Mouse (Mus musculus): Measurements from ENCODE around the gene Sh2d1b1. TPM values are rescaled to one million over a fixed set of nuclear protein-coding genes. Genes with fewer than 3 reads are reported as not detected.

The Sh2d1b1 gene
- polyA plus RNA-seq, 1 experiment from 2014 or later: 0.10 TPM

DNA sequence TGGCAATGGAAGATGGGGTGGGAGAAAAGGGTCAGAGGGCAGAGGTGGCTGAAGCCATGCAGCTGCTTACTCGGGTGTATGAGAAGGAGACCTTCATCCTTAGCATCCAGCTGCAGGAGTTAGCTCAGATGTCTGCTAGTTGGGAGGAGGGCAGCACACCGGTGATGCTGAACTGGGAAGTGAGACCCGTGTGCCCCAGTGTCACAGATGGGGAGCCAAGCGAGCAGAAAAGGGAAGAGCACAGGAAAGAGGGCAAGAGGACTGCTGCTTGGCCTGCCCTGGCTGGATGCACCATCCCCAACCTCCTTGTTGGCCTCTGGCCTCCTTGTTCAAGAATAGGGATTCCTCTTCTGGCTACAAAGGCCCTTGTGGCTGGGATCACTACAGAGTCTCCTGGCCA, 22.4 kb downstream of the Sh2d1b1 start:
- Histone ChIP-seq H3K9me3 (no peaks in the 10 kb centered on the region), H3K36me3 (peaks cover 15% of the 10 kb centered on the region; the same call in 1 of the 2 replicates), H3K27me3 (ENCODE audit: insufficient read depth, poor library complexity, severe bottlenecking) (no peaks in the 10 kb centered on the region), H3K4me3 (no peak overlapping the region), H3K27ac (no peak overlapping the region), H3K4me1 (peaks cover 23% of the 10 kb centered on the region)
- WGBS: 67% methylated on average over 4 of the region's 4 CpGs
- no peak for DNase-seq (ENCODE audit: low spot score)

DNA sequence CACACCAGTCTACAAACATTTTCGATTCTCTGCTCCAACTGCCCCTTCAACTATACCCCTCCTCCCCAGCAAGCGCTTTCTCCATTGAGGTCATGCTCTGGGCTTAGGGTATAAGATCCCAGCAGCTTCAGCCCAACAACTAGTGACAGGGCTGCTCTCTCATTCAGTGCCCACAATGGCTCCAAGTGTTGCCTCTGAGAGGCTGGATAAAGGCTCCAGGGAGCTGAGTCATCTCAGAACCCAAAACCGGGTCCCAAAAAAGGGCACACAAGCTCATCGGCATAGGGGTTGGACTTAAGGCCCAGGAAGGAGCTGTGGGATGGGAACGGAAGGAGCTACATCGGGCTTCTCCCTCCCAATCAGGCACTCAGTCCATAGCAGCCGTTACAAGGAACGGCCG, 24.6 kb downstream of the Sh2d1b1 start:
- peaks cover 21% of the 10 kb centered on the region for H3K36me3 ChIP-seq
- peak; percentile 66 for DNase-seq (ENCODE audit: low spot score)
- peaks cover 9% of the 10 kb centered on the region for H3K4me1 ChIP-seq
- H3K27me3 ChIP-seq (ENCODE audit: insufficient read depth, poor library complexity, severe bottlenecking): no peaks in the 10 kb centered on the region
- H3K4me3 ChIP-seq: no peak overlapping the region
- 94% methylated on average over 9 of the region's 9 CpGs for WGBS
- H3K9me3 ChIP-seq: no peaks in the 10 kb centered on the region
- no peak overlapping the region for H3K27ac ChIP-seq

DNA sequence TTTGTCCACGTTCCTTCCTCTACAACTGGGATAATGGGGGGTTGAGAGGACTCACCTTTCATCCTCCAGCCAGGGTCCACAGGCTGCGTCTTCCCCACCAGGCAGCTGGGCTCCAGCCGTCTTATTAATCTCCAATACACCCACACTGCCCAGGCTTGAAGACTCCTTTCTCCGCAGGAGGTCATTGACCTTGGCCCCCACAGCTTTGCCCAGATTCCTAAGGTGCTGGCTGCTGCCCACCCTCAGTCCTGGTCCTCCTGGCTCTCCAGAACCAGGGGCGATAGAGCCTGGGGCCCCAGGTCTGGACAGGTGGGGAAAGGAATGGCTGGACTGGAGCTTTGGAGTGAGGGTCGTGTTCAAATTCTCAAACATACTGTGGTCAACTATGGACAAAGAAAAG, 25.3 kb downstream of the Sh2d1b1 start:
- H3K36me3 ChIP-seq: peaks cover 21% of the 10 kb centered on the region
- 81% methylated on average over 6 of the region's 6 CpGs for WGBS
- peak; percentile 56 for DNase-seq (ENCODE audit: low spot score)
- peaks cover 9% of the 10 kb centered on the region for H3K4me1 ChIP-seq
- H3K9me3 ChIP-seq: no peaks in the 10 kb centered on the region
- H3K4me3 ChIP-seq: no peak overlapping the region
- no peak overlapping the region for H3K27ac ChIP-seq
- no peaks in the 10 kb centered on the region for H3K27me3 ChIP-seq (ENCODE audit: insufficient read depth, poor library complexity, severe bottlenecking)

DNA sequence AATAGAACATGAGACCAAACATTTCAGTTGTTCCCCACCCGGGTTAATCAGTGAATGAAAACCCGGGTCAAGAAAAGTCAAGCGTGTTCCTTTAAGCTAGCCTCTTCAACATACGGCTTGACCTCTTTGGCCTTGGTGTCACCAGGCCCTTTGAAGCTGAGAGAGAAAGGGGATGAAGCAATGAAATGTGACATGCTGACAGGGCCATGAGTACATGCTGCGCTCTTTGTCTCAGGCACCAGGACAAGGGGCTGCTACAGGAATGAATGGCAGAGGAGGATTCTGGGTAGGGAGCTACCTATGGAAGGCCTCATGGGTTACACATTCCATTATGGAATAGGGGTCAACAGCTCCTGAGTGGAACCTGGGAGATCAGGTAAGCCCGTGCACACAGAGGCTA, 26.0 kb downstream of the Sh2d1b1 start:
- Histone ChIP-seq H3K27me3 (ENCODE audit: insufficient read depth, poor library complexity, severe bottlenecking) (no peaks in the 10 kb centered on the region), H3K27ac (no peak overlapping the region), H3K9me3 (no peaks in the 10 kb centered on the region), H3K4me3 (no peak overlapping the region), H3K36me3 (peaks cover 21% of the 10 kb centered on the region), H3K4me1 (peaks cover 9% of the 10 kb centered on the region)
- 60% methylated on average over 6 of the region's 6 CpGs for WGBS
- peak; percentile 66 for DNase-seq (ENCODE audit: low spot score)

DNA sequence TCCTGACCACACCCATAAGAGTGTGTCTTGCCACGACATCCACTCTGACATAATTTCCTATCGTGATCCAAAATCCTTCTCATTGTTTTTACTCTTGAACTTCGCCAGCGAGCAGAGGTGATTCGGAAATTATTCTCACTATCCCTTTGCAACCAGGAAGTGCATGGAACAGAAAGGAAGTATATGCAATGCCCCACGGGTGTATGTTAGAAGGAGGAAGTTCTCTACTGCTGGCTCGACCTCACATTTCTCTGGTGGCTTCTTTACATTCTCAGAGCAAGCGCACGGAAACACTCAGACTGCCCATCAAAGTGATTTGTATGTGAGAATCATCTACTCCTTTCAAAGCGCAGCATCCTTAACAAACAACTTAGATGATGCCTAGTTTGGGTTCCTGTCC, 27.9 kb downstream of the Sh2d1b1 start:
- Histone ChIP-seq H3K9me3 (no peaks in the 10 kb centered on the region), H3K4me1 (peaks cover 9% of the 10 kb centered on the region), H3K4me3 (no peak overlapping the region), H3K36me3 (peaks cover 21% of the 10 kb centered on the region), H3K27ac (no peak overlapping the region), H3K27me3 (ENCODE audit: insufficient read depth, poor library complexity, severe bottlenecking) (no peaks in the 10 kb centered on the region)
- WGBS: 84% methylated on average over 10 of the region's 10 CpGs
- no peak for DNase-seq (ENCODE audit: low spot score)

DNA sequence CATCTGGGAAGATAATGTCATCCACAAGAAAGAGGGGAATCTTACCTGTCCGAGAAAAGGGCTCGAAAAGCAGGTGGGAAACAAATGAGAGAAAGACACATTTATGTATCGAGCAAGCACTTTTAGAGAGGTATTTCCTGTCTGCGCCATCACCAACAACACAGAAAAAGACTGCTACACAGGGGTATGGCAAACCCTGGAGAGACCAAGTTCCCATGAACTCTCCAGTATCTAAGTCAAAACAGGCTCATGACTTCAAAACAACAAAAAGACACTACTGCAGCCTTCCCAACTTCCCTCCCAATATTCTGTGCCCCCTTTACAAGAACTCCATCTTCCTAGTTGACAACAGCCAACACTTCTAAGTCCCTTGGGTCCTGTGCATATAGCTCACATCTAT, 29.1 kb downstream of the Sh2d1b1 start, which contains the start of gene Gm7694:
Gene Gm7694, minus strand, starts transcription at position 101 of the 400 bp plus-strand sequence.
- Histone ChIP-seq H3K36me3 (peaks cover 14% of the 10 kb centered on the region), H3K4me1 (peaks cover 9% of the 10 kb centered on the region), H3K27me3 (ENCODE audit: insufficient read depth, poor library complexity, severe bottlenecking) (no peaks in the 10 kb centered on the region), H3K4me3 (no peak within 1 kb of the TSS), H3K27ac (no peak within 1 kb of the TSS), H3K9me3 (no peaks in the 10 kb centered on the region)
- no peak for DNase-seq (ENCODE audit: low spot score)
- WGBS: 89% methylated on average over 4 of the region's 4 CpGs

DNA sequence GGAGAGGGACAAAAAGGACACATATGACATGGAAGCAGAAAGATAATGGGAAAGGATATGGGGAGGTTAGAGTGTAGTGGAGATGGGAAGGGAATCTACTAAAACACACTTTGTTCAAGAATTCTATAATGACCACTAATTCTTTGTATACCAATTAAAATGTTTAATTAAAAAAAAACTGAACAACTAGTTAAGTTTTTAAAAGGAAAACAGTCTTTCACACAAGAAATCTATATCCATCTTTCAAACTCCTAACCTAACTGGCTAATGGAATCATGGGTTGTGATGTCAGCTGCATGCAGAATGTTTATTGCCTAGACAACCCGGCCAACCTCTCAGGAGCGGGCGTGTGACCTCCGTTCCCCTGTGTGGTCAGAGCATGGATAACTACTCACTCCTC, 31.4 kb downstream of the Sh2d1b1 start, which contains the start of gene Spata46:
Gene Spata46, plus strand, starts transcription at position 301 of the 400 bp plus-strand sequence.
- DNase-seq (ENCODE audit: low spot score): no peak
- 88% methylated on average over 4 of the region's 4 CpGs for WGBS
- H3K27ac ChIP-seq: no peak within 1 kb of the TSS
- H3K36me3 ChIP-seq: peaks cover 7% of the 10 kb centered on the region
- H3K9me3 ChIP-seq: no peaks in the 10 kb centered on the region
- no peak within 1 kb of the TSS for H3K4me3 ChIP-seq
- H3K4me1 ChIP-seq: peaks cover 8% of the 10 kb centered on the region; the same call in 1 of the 2 replicates
- no peaks in the 10 kb centered on the region for H3K27me3 ChIP-seq (ENCODE audit: insufficient read depth, poor library complexity, severe bottlenecking)

DNA sequence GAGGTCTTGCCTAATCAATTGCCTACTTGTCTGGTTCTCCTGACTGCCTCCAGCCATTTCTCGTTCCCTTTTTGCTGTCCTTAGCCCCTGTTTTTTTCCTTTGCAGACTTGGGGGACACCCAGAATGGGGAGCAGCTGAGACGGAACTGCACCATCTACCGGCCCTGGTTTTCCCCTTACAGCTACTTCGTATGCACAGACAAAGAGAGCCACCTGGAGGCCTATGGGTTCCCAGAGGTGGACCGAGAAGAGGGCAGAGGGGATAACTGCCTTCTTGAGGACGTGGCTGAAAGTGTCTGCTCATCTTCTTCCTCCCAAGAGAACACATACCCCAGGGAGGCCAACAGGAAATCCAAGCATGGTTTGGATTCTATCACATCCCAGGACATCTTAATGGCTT, 34.3 kb downstream of the Sh2d1b1 start:
- Histone ChIP-seq H3K27me3 (ENCODE audit: insufficient read depth, poor library complexity, severe bottlenecking) (no peaks in the 10 kb centered on the region), H3K36me3 (peaks cover 6% of the 10 kb centered on the region; the same call in 1 of the 2 replicates), H3K4me3 (no peak overlapping the region), H3K4me1 (peaks cover 10% of the 10 kb centered on the region; the same call in 1 of the 2 replicates), H3K9me3 (no peaks in the 10 kb centered on the region), H3K27ac (no peak overlapping the region)
- no peak for DNase-seq (ENCODE audit: low spot score)
- WGBS: 70% methylated on average over 6 of the region's 6 CpGs

DNA sequence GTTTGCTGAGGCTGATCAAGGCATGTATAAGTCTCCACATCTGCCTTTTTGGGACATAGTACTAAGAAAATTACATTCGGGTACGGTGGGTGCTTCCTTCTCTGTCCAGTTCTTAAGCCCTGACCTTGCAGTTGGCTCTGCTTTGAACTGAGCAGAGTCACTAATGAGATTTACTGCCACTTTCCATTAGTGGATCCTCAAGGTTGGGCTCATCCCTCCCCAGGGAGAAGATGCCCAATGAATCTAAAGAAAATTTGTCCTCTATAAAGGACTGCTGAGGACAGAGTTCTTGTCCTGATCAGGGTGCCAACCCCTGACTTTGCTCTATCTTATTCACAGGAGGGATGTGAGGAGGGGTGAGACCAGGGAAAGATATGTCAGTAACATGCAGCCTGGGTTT, 44.9 kb downstream of the Sh2d1b1 start:
- DNase-seq (ENCODE audit: low spot score): no peak
- 88% methylated on average over 2 of the region's 2 CpGs for WGBS
- no peaks in the 10 kb centered on the region for H3K4me1 ChIP-seq

DNA sequence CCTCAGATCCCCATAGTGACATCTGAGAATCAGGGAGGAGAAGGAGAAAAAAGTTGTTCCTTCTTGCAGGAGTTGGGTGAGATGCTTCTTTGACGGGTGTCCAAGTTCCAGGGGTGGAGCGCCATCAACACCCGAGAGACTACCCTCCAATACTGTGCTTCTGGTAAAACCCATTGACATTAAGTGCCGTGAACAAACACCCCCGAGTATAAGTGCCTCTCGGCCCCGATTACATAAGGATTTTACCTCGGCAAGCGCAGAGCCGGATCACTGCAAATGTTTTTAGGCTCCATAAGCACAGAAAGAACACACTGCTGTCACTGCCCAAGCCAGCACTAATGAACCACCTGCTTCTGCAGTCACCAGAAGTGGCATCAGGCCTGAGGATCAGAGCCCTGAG, 45.9 kb downstream of the Sh2d1b1 start:
- Histone ChIP-seq H3K27ac (no peak overlapping the region), H3K4me1 (no peaks in the 10 kb centered on the region), H3K4me3 (no peak overlapping the region), H3K27me3 (ENCODE audit: insufficient read depth, poor library complexity, severe bottlenecking) (no peaks in the 10 kb centered on the region), H3K36me3 (peaks cover 47% of the 10 kb centered on the region), H3K9me3 (no peaks in the 10 kb centered on the region)
- 92% methylated on average over 10 of the region's 10 CpGs for WGBS
- no peak for DNase-seq (ENCODE audit: low spot score)

More for the DNA sequence above, 44.9 kb downstream of the Sh2d1b1 start:
- no peak overlapping the region for H3K27ac ChIP-seq
- H3K36me3 ChIP-seq: peaks cover 45% of the 10 kb centered on the region
- H3K4me3 ChIP-seq: no peak overlapping the region
- no peaks in the 10 kb centered on the region for H3K27me3 ChIP-seq (ENCODE audit: insufficient read depth, poor library complexity, severe bottlenecking)
- H3K9me3 ChIP-seq: no peaks in the 10 kb centered on the region

DNA sequence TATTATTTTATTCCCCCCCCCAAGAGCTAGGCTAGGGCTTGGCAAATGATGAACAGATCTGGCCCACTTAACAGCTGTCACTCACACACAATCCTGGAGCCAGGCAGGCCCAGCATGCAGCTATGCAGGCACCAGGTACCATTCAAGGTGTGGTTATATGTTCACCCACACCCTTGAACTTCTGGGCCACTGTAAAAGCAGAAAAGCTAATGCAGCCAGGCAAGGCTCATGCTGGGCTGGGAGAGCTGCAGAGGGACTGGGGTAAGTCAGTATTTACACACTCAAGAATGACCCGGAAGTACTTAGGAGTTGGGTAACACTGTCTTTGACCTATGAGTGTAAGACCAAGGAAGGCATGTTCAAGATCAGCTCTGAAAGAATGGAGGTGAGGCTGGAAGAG, 47.2 kb downstream of the Sh2d1b1 start:
- Histone ChIP-seq H3K4me3 (no peak overlapping the region), H3K36me3 (peaks cover 44% of the 10 kb centered on the region), H3K27me3 (ENCODE audit: insufficient read depth, poor library complexity, severe bottlenecking) (no peaks in the 10 kb centered on the region), H3K27ac (no peak overlapping the region), H3K4me1 (no peaks in the 10 kb centered on the region), H3K9me3 (no peaks in the 10 kb centered on the region)
- DNase-seq (ENCODE audit: low spot score): no peak
- 90% methylated on average over 1 of the region's 1 CpGs for WGBS

DNA sequence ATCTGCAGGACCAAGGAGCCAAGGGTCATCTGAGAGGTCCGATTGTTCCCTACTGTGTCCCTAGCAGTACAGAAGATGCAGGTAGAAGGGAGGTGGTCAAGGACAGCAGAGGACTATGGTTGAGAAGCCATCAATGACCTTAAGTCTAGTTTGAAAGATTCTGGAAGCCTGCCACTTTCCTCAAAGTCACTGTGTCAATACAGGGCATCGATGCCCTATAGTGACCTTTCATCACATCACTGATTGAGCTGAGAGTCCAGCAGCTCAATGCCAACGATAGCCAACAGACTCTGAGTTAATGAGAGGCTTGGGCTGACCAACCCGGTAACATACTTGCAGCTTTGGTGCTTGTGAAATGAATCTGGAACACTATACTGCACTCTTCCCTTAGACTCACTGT, 48.2 kb downstream of the Sh2d1b1 start:
- Histone ChIP-seq H3K36me3 (peaks cover 35% of the 10 kb centered on the region), H3K4me1 (no peaks in the 10 kb centered on the region), H3K4me3 (no peak overlapping the region), H3K9me3 (no peaks in the 10 kb centered on the region), H3K27ac (no peak overlapping the region), H3K27me3 (ENCODE audit: insufficient read depth, poor library complexity, severe bottlenecking) (no peaks in the 10 kb centered on the region)
- no peak for DNase-seq (ENCODE audit: low spot score)
- WGBS: 88% methylated on average over 4 of the region's 4 CpGs

DNA sequence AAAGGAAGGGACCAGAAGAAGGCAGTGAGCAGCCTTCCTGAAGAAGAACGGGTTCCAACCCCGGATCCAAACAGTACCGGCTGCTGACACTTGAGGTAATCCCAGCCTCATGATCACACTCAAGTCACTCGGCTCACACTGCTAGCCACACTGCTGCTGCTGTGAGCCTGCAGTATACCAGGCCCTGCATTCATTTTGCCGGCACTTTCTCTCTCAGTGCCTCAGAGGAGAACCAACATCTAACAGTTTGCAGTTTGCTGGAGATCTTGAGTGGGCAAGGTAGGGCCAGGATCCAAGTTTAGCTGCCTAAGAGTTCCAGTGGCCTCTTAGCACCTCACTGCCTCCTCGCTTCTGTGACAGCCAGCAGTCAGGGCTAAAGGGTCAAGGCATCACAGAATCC, 54.8 kb downstream of the Sh2d1b1 start:
- peak overlapping the region; percentile 44 for H3K27ac ChIP-seq
- no peak for DNase-seq (ENCODE audit: low spot score)
- 48% methylated on average over 6 of the region's 6 CpGs for WGBS
- peaks cover 12% of the 10 kb centered on the region for H3K4me1 ChIP-seq
- H3K27me3 ChIP-seq (ENCODE audit: insufficient read depth, poor library complexity, severe bottlenecking): no peaks in the 10 kb centered on the region
- H3K9me3 ChIP-seq: no peaks in the 10 kb centered on the region
- H3K4me3 ChIP-seq: no peak overlapping the region
- H3K36me3 ChIP-seq: peaks cover 38% of the 10 kb centered on the region

DNA sequence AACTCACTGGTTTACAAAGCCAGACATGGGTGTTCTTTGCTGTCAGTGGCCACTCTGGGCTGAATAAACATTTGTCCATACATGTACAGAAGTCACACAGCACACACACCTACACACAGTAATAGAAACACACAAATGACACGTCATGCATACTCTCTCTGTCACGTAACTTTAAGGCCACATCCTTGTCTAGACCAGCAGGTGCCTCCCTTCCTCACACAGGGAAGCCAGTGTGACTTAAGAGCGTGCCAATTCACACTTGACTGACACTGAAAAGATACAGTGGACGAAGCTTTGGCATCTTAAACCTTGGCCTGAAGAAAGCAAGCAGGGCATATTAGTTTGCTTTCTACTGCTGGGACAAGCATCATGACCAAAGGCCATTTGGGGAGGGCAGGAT, 55.7 kb downstream of the Sh2d1b1 start:
- Histone ChIP-seq H3K27me3 (ENCODE audit: insufficient read depth, poor library complexity, severe bottlenecking) (no peaks in the 10 kb centered on the region), H3K9me3 (no peaks in the 10 kb centered on the region), H3K36me3 (peaks cover 31% of the 10 kb centered on the region), H3K4me3 (no peak overlapping the region), H3K27ac (no peak overlapping the region), H3K4me1 (peaks cover 12% of the 10 kb centered on the region)
- no peak for DNase-seq (ENCODE audit: low spot score)
- 68% methylated on average over 4 of the region's 4 CpGs for WGBS

All from heart, embryonic 10.5 days (tissue).